Mouse (Mus musculus): Measurements from ENCODE around the gene Arhgef6.

GRCm38 (mm10) chrX:57286281-57286680, 52.2 kb downstream of the Arhgef6 start:
- TF ChIP-seq CTCF (IDR thresholded peaks at IDR 0.05 in 2 of 3, conservative IDR thresholded peaks at IDR 0.05 in 1 of 3; ENCODE audit: control insufficient read depth in 1 of 3, insufficient read depth in 1 of 3, low read depth in 2 of 3, low read length in 3 of 3, poor library complexity in 1 of 3, severe bottlenecking in 1 of 3) (no peak), MEF2A (IDR thresholded peaks at IDR 0.05; ENCODE audit: extremely low read depth, insufficient replicate concordance, low read depth, low read length, poor library complexity, severe bottlenecking) (no peak), EP300 (IDR thresholded peaks at IDR 0.05; ENCODE audit: low read depth in 1 of 2, low read length in 2 of 2) (no peak), POLR2A (IDR thresholded peaks at IDR 0.05; ENCODE audit: control insufficient read depth in 1 of 2, insufficient read depth in 1 of 2, low read depth in 1 of 2, low read length in 2 of 2, poor library complexity in 1 of 2) (no peak), USF1 (IDR thresholded peaks at IDR 0.05; ENCODE audit: low read depth, low read length) (no peak), MXI1 (IDR thresholded peaks at IDR 0.05; ENCODE audit: low read depth, low read length) (no peak), BHLHE40 (IDR thresholded peaks at IDR 0.05; ENCODE audit: borderline replicate concordance, low read depth, low read length) (no peak)

Measured in MEL (cell line).